Mouse (Mus musculus): ENCODE results near the gene Tbc1d9.

- no peak for TF ChIP-seq CTCF (conservative IDR thresholded peaks at IDR 0.05; ENCODE audit: low read length)
- TF ChIP-seq NANOG (IDR thresholded peaks at IDR 0.05; ENCODE audit: borderline replicate concordance, low read length), result no peak
Measured at GRCm38 (mm10) chr8:83186376-83186775, 21.2 kb downstream of the Tbc1d9 start.
